Mouse (Mus musculus): ENCODE data around the gene Tob2. TPM values are rescaled to one million over a fixed set of nuclear protein-coding genes. Genes with fewer than 3 reads are reported as not detected.

Gene Tob2
- polyA plus RNA-seq, 1 experiment from 2014 or later, result 23.0 TPM

Other genes with a start within 250 kb of the Tob2 start
- 23.4 and 24.5 TPM in 2 replicates for gene L3mbtl2, start 194.9 kb downstream of the Tob2 start, polyA plus RNA-seq (2014; fragmentation: Nextera tagmentation; extraction: Ambion mirVana)
- gene Chadl, start 161.5 kb downstream of the Tob2 start, polyA plus RNA-seq (2014; fragmentation: Nextera tagmentation; extraction: Ambion mirVana), result 4.7 and 5.1 TPM in 2 replicates
- gene Zc3h7b, start 113.7 kb downstream of the Tob2 start, polyA plus RNA-seq (2014; fragmentation: Nextera tagmentation; extraction: Ambion mirVana), result 30.9 and 31.2 TPM in 2 replicates
- gene Rangap1, start 113.3 kb downstream of the Tob2 start, polyA plus RNA-seq (2014; fragmentation: Nextera tagmentation; extraction: Ambion mirVana), result 106 and 113 TPM in 2 replicates
- gene Tef, start 56.4 kb downstream of the Tob2 start, polyA plus RNA-seq (2014; fragmentation: Nextera tagmentation; extraction: Ambion mirVana), result 17.7 and 21.0 TPM in 2 replicates
- 179 and 194 TPM in 2 replicates for gene Phf5a, start 13.1 kb upstream of the Tob2 start, polyA plus RNA-seq (2014; fragmentation: Nextera tagmentation; extraction: Ambion mirVana)
- gene Aco2, start 13.5 kb upstream of the Tob2 start, polyA plus RNA-seq (2014; fragmentation: Nextera tagmentation; extraction: Ambion mirVana), result 171 and 178 TPM in 2 replicates
- 75.4 and 79.5 TPM in 2 replicates for gene Polr3h, start 67.4 kb upstream of the Tob2 start, polyA plus RNA-seq (2014; fragmentation: Nextera tagmentation; extraction: Ambion mirVana)
- gene Csdc2, start 78.0 kb upstream of the Tob2 start, polyA plus RNA-seq (2014; fragmentation: Nextera tagmentation; extraction: Ambion mirVana), result 16.0 and 19.4 TPM in 2 replicates
- 25.8 and 26.6 TPM in 2 replicates for gene Pmm1, start 102.1 kb upstream of the Tob2 start, polyA plus RNA-seq (2014; fragmentation: Nextera tagmentation; extraction: Ambion mirVana)
- not detected in 2 replicates for gene 1700029P11Rik, start 121.7 kb upstream of the Tob2 start, polyA plus RNA-seq (2014; fragmentation: Nextera tagmentation; extraction: Ambion mirVana)
- gene Xrcc6, start 129.0 kb upstream of the Tob2 start, polyA plus RNA-seq (2014; fragmentation: Nextera tagmentation; extraction: Ambion mirVana), result 87.0 and 96.7 TPM in 2 replicates
- 24.0 and 26.7 TPM in 2 replicates for gene Desi1, start 175.1 kb upstream of the Tob2 start, polyA plus RNA-seq (2014; fragmentation: Nextera tagmentation; extraction: Ambion mirVana)
- gene Snu13, start 188.8 kb upstream of the Tob2 start, polyA plus RNA-seq (2014; fragmentation: Nextera tagmentation; extraction: Ambion mirVana), result 301 and 329 TPM in 2 replicates
- not detected in 2 replicates for gene 4930407I10Rik, start 200.4 kb upstream of the Tob2 start, polyA plus RNA-seq (2014; fragmentation: Nextera tagmentation; extraction: Ambion mirVana)
- not detected in 2 replicates for gene Mei1, start 211.2 kb upstream of the Tob2 start, polyA plus RNA-seq (2014; fragmentation: Nextera tagmentation; extraction: Ambion mirVana)

Measured in intestine, embryonic 14.5 days (tissue).